Mouse (Mus musculus) small intestine, adult 2 months (tissue): ENCODE results near the gene Echs1.

Source experiments
- CTCF ChIP-seq: fragments of 200-500 bp; IDR thresholded peaks from 2 replicates; pipeline ENCODE4 v1.5.1; 2012; ENCODE audit warnings: low read depth, mild to moderate bottlenecking, control low read depth, inconsistent platforms, low read length, moderate library complexity, mixed read lengths; ENCODE audit not compliant: insufficient replicate concordance, insufficient read length; ENCODE audit errors: extremely low read depth
- POLR2A ChIP-seq: fragments of 200-500 bp; IDR thresholded peaks from 2 replicates; pipeline ENCODE4 v1.6.1; 2012; ENCODE audit warnings: low read depth, mild to moderate bottlenecking, control low read depth, inconsistent platforms, low read length, moderate library complexity

- TF ChIP-seq CTCF (no peak), POLR2A (no peak)
Measured at GRCm38 (mm10) chr7:140126022-140126350, 9.7 kb upstream of the Echs1 start.
